Mouse (Mus musculus) heart, adult 2 months (tissue): ENCODE results near the gene Rai14. TPM values are rescaled to one million over a fixed set of nuclear protein-coding genes. Genes with fewer than 3 reads are reported as not detected.

Experiments
- DNase-seq, 2 experiments: peaks; one replicate each; pipeline ENCODE4 v3.0.0; 2021
- H3K27ac ChIP-seq: fragments of 200-600 bp; 2 replicates; pipeline ENCODE4 v1.8.1; 2022
- H3K27me3 ChIP-seq: fragments of 200-500 bp; 2 replicates; pipeline ENCODE4 v1.6.1; 2012; ENCODE audit warnings: mild to moderate bottlenecking, low read length, inconsistent platforms, mixed read lengths; ENCODE audit not compliant: control insufficient read depth, insufficient read depth
- H3K36me3 ChIP-seq: fragments of 200-500 bp; 2 replicates; pipeline ENCODE4 v1.6.1; 2012; ENCODE audit warnings: low read length, inconsistent platforms; ENCODE audit not compliant: control insufficient read depth, insufficient read depth
- H3K4me1 ChIP-seq: fragments of 200-500 bp; 2 replicates; pipeline ENCODE4 v1.6.1; 2011; ENCODE audit warnings: low read length; ENCODE audit not compliant: control insufficient read depth, insufficient read depth
- H3K4me3 ChIP-seq: fragments of 200-600 bp; 2 replicates; pipeline ENCODE4 v1.8.1; 2022
- H3K79me2 ChIP-seq: fragments of 200-500 bp; replicated peaks from 2 replicates; pipeline ENCODE4 v1.6.1; 2012; ENCODE audit warnings: mild to moderate bottlenecking, inconsistent platforms, low read length, moderate library complexity, mixed read lengths; ENCODE audit not compliant: control insufficient read depth, insufficient read depth
- H3K9ac ChIP-seq: fragments of 200-500 bp; 2 replicates; pipeline ENCODE4 v1.6.1; 2012; ENCODE audit warnings: low read depth, mild to moderate bottlenecking, control low read depth, inconsistent platforms, low read length, mixed read lengths
- CTCF ChIP-seq: fragments of 200-600 bp; IDR thresholded peaks from 2 replicates; pipeline ENCODE4 v1.8.1; 2022; ENCODE audit warnings: antibody characterized with exemption, mild to moderate bottlenecking, moderate library complexity
- EP300 ChIP-seq: fragments of 200-500 bp; IDR thresholded peaks from 2 replicates; pipeline ENCODE4 v1.6.1; 2011; ENCODE audit warnings: low read depth, low read length, control low read depth; ENCODE audit not compliant: insufficient read depth
- POLR2A ChIP-seq: fragments of 200-500 bp; IDR thresholded peaks from 2 replicates; pipeline ENCODE4 v1.6.1; 2011; ENCODE audit warnings: mild to moderate bottlenecking, low read depth, low read length, control low read depth; ENCODE audit not compliant: insufficient read depth
- WGBS: fragments of 180-500 bp; shearing (Covaris S2); methylation state at CpG from one replicate; pipeline ENCODE4 v1.1.7; 2018; 5-methylcytosine and 5-hydroxymethylcytosine counted together
- intact Hi-C: fragments of 180-260 bp; cut with DNase I; formaldehyde crosslinking; loops from one replicate; pipeline ENCODE4 v1.15.1; 2025
- polyA plus RNA-seq: library from polyadenylated mRNA; depleted of rRNA; stranded (reverse); fragments of >200 nt; gene quantifications from 2 replicates; pipeline ENCODE4 v1.2.3, GENCODE M21; 2012
- total RNA-seq, 2 experiments: library from RNA; stranded (reverse); gene quantifications; 2 replicates each; pipeline ENCODE4 v1.2.3; 2021

Rai14 gene
- total and polyA plus RNA-seq, 3 experiments: 1.1 to 4.3 (median 3.7) TPM

GRCm38 (mm10) chr15:10628131-10628979, 86.1 kb downstream of the Rai14 start:
- H3K36me3 ChIP-seq: no peaks in the 10 kb centered on the region
- WGBS: 85% methylated on average over 16 of the region's 16 CpGs
- H3K27ac ChIP-seq: no peak overlapping the region
- intact Hi-C loops: no loop called here
- no peaks in the 10 kb centered on the region for H3K27me3 ChIP-seq
- H3K9ac ChIP-seq: no peak overlapping the region
- no peaks in the 10 kb centered on the region for H3K4me1 ChIP-seq
- DNase-seq: no peak
- no peak for TF ChIP-seq POLR2A
- no peak for TF ChIP-seq EP300
- TF ChIP-seq CTCF: no peak
- H3K79me2 ChIP-seq: no peaks in the 10 kb centered on the region
- H3K4me3 ChIP-seq: no peak overlapping the region

GRCm38 (mm10) chr15:10623571-10624227, 90.7 kb downstream of the Rai14 start:
- Histone ChIP-seq H3K27me3 (no peaks in the 10 kb centered on the region), H3K79me2 (no peaks in the 10 kb centered on the region), H3K4me3 (no peak overlapping the region), H3K4me1 (no peaks in the 10 kb centered on the region), H3K9ac (no peak overlapping the region), H3K36me3 (no peaks in the 10 kb centered on the region), H3K27ac (no peak overlapping the region)
- 49% methylated on average over 10 of the region's 10 CpGs for WGBS
- DNase-seq: no peak
- intact Hi-C loops: no loop called here
- TF ChIP-seq CTCF: no peak

- Histone ChIP-seq H3K4me1 (no peaks in the 10 kb centered on the region), H3K79me2 (no peaks in the 10 kb centered on the region), H3K9ac (no peak overlapping the region), H3K27ac (no peak overlapping the region), H3K4me3 (no peak overlapping the region), H3K27me3 (no peaks in the 10 kb centered on the region), H3K36me3 (no peaks in the 10 kb centered on the region)
- no peak for DNase-seq
- intact Hi-C loops: no loop called here
- TF ChIP-seq EP300 (no peak), CTCF (no peak), POLR2A (no peak)
- 84% methylated on average over 8 of the region's 8 CpGs for WGBS
These were observed 93.2 kb downstream of the Rai14 start for GRCm38 (mm10) chr15:10621194-10621593.

GRCm38 (mm10) chr15:10619678-10620077, 94.7 kb downstream of the Rai14 start:
- no peak for DNase-seq
- H3K36me3 ChIP-seq: no peaks in the 10 kb centered on the region
- TF ChIP-seq EP300 (no peak), POLR2A (no peak), CTCF (no peak)
- H3K27ac ChIP-seq: no peak overlapping the region
- H3K4me1 ChIP-seq: no peaks in the 10 kb centered on the region
- no peaks in the 10 kb centered on the region for H3K27me3 ChIP-seq
- WGBS: 100% methylated on average over 3 of the region's 3 CpGs
- H3K4me3 ChIP-seq: no peak overlapping the region
- no peak overlapping the region for H3K9ac ChIP-seq
- intact Hi-C loops: no loop called here
- H3K79me2 ChIP-seq: no peaks in the 10 kb centered on the region

- no peak overlapping the region for H3K4me3 ChIP-seq
- TF ChIP-seq POLR2A: no peak
- TF ChIP-seq CTCF: peak; percentile 47
- no peak for TF ChIP-seq EP300
- H3K4me1 ChIP-seq: no peaks in the 10 kb centered on the region
- H3K27me3 ChIP-seq: no peaks in the 10 kb centered on the region
- H3K27ac ChIP-seq: no peak overlapping the region
- H3K36me3 ChIP-seq: no peaks in the 10 kb centered on the region
- no peak overlapping the region for H3K9ac ChIP-seq
- intact Hi-C loops: no loop called here
- 94% methylated on average over 2 of the region's 2 CpGs for WGBS
- H3K79me2 ChIP-seq: no peaks in the 10 kb centered on the region
- no peak for DNase-seq
These were observed 96.1 kb downstream of the Rai14 start for GRCm38 (mm10) chr15:10618276-10618675.

- no peak overlapping the region for H3K27ac ChIP-seq
- H3K9ac ChIP-seq: no peak overlapping the region
- H3K4me3 ChIP-seq: no peak overlapping the region
- TF ChIP-seq POLR2A (no peak), CTCF (no peak), EP300 (no peak)
- H3K79me2 ChIP-seq: no peaks in the 10 kb centered on the region
- WGBS: 70% methylated on average over 6 of the region's 6 CpGs
- no peaks in the 10 kb centered on the region for H3K27me3 ChIP-seq
- DNase-seq: no peak
- no peaks in the 10 kb centered on the region for H3K4me1 ChIP-seq
- no peaks in the 10 kb centered on the region for H3K36me3 ChIP-seq
- intact Hi-C loops: no loop called here
These were observed 98.4 kb downstream of the Rai14 start for GRCm38 (mm10) chr15:10616001-10616400.
